Mouse (Mus musculus) macrophage (primary cell): ENCODE data around the gene Spata31d1a. TPM values are rescaled to one million over a fixed set of nuclear protein-coding genes. Genes with fewer than 3 reads are reported as not detected.

ENCODE experiments used
- H3K27ac ChIP-seq: fragments of 350-480 bp; formaldehyde crosslinking; 2 replicates; pipeline ENCODE4 v1.9.0; 2021
- H3K36me3 ChIP-seq: fragments of 350-480 bp; formaldehyde crosslinking; 2 replicates; pipeline ENCODE4 v1.9.0; 2021; ENCODE audit errors: inconsistent target
- H3K4me3 ChIP-seq: fragments of 350-480 bp; formaldehyde crosslinking; 2 replicates; pipeline ENCODE4 v1.9.0; 2021; ENCODE audit errors: inconsistent target
- H3K79me2 ChIP-seq: fragments of 350-480 bp; formaldehyde crosslinking; 2 replicates; pipeline ENCODE4 v1.9.0; 2021; ENCODE audit errors: inconsistent target
- WGBS: methylation state at CpG from one replicate; pipeline ENCODE4 v1.1.7; 2026; ENCODE audit warnings: inconsistent platforms; ENCODE audit not compliant: missing documents; 5-methylcytosine and 5-hydroxymethylcytosine counted together
- polyA plus RNA-seq: library from polyadenylated mRNA; stranded (reverse); fragments of 250-400 nt; gene quantifications from 3 replicates; pipeline ENCODE4 v1.2.4, GENCODE M21; 2018; ENCODE audit warnings: inconsistent platforms

Spata31d1a gene
- polyA plus RNA-seq, 1 experiment from 2014 or later: not detected

DNA sequence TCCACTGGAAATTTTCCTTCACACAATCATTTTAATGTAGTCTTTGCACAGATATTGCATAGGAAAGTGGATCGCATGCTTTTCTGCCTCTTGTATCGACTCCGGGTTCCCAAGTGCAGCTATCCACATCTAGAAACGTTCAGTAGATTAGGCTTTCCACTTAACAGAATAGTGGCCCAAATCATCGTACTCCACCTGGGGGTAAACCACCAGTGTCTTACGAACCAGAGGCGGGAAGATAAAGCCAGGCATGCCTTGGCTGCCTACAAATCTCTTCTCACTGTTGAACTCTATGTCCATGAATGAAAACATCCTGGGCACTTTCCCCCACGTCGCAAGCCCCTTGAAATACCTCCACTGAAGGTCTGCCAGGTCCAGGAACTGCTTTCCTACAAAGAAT is 20.8 kb downstream of the Spata31d1a start:
- WGBS: 94% methylated on average over 9 of the region's 9 CpGs
- no peak overlapping the region for H3K4me3 ChIP-seq
- H3K27ac ChIP-seq: no peak overlapping the region
- no peaks in the 10 kb centered on the region for H3K36me3 ChIP-seq
- H3K79me2 ChIP-seq: no peaks in the 10 kb centered on the region

DNA sequence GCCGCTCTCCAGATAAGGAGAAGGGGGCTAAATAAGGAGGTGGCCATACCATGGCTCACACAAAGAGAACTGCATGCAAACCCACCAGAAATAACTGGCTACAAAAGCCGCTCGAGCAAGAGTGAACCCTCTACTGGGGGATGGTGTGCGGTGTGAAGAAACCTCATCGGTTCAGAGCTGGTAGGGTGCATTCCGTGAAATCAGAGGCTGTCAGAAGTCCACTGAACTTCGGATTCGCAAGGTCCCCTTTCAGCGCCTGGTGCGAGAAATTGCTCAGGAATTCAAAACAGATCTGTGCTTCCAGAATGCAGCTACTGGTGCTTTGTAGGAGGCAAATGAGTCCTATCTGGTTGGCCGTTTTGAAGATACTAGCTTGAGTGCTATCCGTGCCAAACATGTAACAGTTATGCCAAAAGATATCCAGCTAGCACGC is 21.8 kb downstream of the Spata31d1a start:
- Histone ChIP-seq H3K27ac (no peak overlapping the region), H3K79me2 (no peaks in the 10 kb centered on the region), H3K4me3 (no peak overlapping the region), H3K36me3 (no peaks in the 10 kb centered on the region)
- 87% methylated on average over 13 of the region's 13 CpGs for WGBS

DNA sequence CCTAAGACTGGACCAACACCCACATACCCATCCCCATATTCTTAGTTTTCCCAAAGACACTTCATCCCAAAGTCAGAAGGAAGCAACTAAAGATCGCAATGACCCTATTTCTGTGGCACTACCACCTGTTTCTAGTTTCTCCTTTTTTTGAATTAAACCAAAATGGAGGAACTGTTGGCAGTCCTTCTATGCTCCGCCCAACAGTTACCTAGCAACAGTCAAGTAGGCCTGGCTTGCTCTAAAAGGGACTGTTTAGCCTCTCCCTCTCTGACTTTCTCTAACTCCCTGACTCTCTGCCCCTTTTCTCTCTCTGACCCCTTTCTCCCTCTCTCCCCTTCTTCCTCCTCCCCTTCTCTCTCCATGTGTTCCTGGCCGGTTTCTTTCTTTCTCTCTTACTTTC is 24.9 kb downstream of the Spata31d1a start:
- H3K79me2 ChIP-seq: no peaks in the 10 kb centered on the region

DNA sequence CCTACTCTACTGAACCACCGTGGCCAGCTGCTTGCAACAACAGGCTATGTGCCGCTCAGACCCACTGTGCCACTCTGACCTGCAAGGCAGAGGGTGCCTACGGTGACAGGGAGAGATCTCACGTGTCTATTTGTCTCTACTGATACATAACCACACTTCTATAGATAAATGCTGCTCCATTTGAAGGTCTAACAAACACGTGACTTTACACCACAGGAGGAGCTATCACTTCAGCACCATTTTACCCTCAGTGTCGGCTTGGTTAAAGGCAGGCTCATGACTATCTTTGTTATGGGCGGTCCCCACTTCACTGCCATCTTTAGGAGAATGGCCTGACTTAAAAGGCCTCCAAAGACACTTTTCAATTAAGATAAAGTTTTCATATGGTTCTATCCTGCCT is 27.5 kb downstream of the Spata31d1a start:
- Histone ChIP-seq H3K79me2 (no peaks in the 10 kb centered on the region), H3K27ac (no peak overlapping the region), H3K4me3 (no peak overlapping the region), H3K36me3 (no peaks in the 10 kb centered on the region)
- WGBS: 55% methylated on average over 7 of the region's 7 CpGs

More for the DNA sequence above, 24.9 kb downstream of the Spata31d1a start:
- Histone ChIP-seq H3K4me3 (no peak overlapping the region), H3K27ac (no peak overlapping the region), H3K36me3 (no peaks in the 10 kb centered on the region)
- WGBS: 76% methylated on average over 3 of the region's 3 CpGs

DNA sequence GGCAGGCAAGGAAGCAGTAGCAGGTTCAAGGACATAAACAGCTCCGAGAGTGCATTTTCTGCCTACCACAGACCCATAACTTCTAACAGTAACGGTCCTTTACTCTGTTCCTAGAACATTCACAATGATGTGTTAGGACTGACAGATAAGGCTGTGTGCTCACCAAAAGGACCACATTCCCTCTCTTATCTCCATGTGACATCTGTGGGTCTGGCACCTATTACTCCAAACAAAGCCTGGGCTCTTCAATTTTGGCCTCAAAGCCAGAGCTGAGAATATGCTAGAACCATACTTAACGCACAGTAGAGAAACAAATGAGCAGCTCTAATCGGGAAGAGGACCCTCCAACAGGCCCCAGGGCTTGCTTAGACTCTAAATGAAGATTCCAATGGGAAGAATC is 30.2 kb downstream of the Spata31d1a start:
- Histone ChIP-seq H3K27ac (no peak overlapping the region), H3K79me2 (no peaks in the 10 kb centered on the region), H3K36me3 (no peaks in the 10 kb centered on the region), H3K4me3 (no peak overlapping the region)
- WGBS: 58% methylated on average over 4 of the region's 4 CpGs

DNA sequence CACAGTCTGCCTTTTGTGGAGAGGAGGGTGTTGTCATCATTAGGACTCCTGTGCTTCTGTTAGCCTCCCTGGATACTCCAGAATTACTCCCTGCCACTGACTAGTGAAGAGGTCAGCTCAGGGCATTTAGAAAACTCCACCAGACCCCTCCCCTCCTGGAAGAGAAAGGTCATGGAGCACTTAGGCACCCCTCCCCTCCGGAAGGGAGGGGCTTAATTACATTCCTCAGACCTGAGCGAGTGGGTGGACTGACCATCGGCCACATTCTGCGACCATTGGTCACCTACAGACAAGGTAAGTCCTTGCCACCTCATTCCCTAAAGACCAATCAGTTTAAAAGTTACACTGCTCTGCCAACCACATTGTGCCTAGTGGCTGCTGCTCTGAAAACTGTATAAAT is 30.8 kb downstream of the Spata31d1a start:
- Histone ChIP-seq H3K79me2 (no peaks in the 10 kb centered on the region), H3K27ac (no peak overlapping the region), H3K4me3 (no peak overlapping the region), H3K36me3 (no peaks in the 10 kb centered on the region)
- WGBS: 70% methylated on average over 4 of the region's 4 CpGs

DNA sequence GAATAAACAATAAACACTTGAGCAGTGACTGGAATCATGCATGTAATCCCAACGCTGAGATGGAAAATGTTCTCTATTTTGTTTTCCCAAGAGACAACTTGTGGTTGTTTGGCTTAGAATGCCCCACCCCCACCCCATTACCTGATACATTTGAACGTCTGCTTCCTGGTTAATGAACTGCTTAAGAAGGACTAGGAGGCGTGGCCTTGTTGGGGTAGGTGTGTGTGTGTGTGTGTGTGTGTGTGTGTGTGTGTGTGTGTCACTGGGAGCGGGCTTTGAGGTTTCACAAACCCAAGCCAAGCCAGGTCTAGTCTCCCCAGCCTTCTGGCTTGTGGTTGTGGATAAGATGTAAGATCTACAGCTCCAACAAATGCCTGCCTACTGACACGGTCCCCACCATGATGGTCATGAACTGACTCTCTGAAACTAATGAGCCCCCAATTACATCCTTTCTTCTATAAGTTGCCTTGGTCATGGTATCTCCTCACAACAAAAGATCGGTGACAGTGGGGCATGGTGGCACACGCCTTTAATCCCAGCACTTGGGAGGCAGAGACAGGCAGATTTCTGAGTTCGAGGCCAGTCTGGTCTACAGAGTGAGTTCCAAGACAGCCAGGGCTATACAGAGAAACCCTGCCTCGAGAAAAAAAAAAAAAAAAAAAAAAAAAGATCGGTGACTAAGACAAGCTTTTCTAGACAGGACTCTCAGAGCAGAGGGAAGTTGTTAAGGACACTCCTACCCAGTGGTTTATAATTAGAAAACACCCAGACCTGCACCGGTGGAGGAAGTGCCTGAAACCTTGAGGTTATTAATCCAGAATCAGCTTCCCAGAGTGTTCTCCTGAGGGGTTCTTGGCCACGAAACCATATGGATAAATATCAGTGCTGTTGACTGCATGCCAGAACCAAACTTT is 33.6 kb downstream of the Spata31d1a start:
- H3K79me2 ChIP-seq: no peaks in the 10 kb centered on the region
- H3K36me3 ChIP-seq: no peaks in the 10 kb centered on the region
- no peak overlapping the region for H3K27ac ChIP-seq
- 48% methylated on average over 10 of the region's 12 CpGs for WGBS
- H3K4me3 ChIP-seq: no peak overlapping the region

DNA sequence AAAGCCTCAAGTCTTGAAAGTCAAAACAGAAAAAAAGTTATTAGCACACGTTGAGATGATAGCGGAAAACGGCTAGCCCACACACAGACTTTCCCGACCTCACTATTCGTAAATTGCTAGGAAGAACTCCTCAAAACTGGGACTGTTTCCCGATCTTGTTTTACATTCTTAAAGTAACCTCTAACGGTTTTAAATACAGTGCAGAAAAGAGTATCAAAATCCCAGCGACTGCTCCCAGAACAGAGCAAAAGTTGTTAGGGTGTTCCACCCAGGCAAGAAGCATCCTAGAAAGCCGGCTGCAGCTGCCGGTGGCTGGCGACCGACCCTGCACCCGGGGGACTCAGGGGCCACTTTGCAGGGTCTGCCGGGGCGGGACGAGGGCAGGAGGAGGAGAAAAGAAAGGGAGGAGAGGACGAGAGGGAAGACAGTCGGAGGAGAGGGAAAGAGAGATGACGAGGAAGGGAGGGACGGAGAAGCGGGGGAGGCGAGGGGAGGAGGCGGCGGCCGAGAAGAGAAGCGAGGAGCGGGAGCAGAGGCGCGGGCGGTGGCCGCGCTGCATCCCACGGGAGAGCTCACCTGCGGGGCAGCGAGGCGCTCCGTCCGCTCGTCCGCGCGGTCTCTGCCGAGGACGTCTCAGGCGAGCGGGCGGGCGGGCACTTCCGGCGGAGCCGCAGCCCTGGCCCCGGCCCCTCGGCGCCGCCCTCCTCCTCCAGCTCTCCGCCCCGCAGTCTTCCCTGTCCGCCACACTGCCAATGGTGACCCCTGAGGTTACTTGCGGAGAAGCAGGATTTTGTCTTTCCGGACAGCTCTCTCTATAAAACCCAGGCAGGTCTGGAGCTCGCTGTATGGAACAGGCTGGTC is 34.7 kb downstream of the Spata31d1a start, which contains the start of gene Golm1:
Gene Golm1, minus strand, starts transcription at position 661 of the 861 bp plus-strand sequence.
- H3K36me3 ChIP-seq: no peaks in the 10 kb centered on the region
- peak within 1 kb of the TSS; percentile 45 for H3K4me3 ChIP-seq
- H3K27ac ChIP-seq: no peak within 1 kb of the TSS
- under 1% methylated on average over 61 of the region's 61 CpGs for WGBS
- no peaks in the 10 kb centered on the region for H3K79me2 ChIP-seq

DNA sequence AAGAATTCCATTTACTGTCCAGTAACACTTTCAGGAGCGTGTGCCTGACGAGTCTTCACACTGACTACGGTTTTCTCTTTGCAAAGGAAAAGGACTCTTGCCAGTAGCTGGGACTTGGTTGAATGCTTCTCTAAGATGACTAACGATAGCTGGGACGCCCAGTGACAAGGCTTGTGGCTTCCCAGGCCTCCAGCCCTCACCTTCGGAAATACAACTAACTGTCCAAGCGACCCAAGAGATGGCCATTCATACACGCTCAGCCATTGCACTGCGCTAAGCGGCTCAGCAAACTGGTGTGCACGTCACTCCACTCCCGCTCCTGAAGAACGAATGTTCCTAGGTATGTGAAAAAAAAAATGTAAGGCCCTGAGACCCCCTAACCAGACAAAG is 35.4 kb downstream of the Spata31d1a start:
- Histone ChIP-seq H3K27ac (no peak overlapping the region), H3K36me3 (no peaks in the 10 kb centered on the region), H3K4me3 (peak overlapping the region; percentile 45), H3K79me2 (no peaks in the 10 kb centered on the region)
- WGBS: 10% methylated on average over 13 of the region's 13 CpGs

DNA sequence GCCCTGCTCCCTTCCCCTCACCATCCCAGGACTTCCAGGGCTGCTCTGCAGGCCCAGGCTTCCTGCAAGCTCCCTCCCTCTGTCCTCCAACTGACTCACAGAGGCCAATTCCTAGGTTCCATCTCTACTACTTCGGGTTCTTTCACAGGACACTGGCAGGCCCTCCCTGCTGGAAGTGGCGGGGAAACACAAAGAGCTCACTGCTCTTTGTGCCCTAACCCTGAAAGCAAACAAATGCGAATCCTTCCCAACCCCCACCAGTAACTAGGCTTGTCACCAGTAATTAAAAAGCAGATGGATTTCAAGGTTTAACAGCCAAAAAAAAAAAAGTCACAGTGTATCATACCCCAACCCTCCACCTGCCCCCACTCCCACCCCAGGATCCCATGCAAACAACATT is 35.9 kb downstream of the Spata31d1a start:
- 81% methylated on average over 3 of the region's 3 CpGs for WGBS
- Histone ChIP-seq H3K4me3 (no peak overlapping the region), H3K79me2 (no peaks in the 10 kb centered on the region), H3K27ac (no peak overlapping the region), H3K36me3 (no peaks in the 10 kb centered on the region)

DNA sequence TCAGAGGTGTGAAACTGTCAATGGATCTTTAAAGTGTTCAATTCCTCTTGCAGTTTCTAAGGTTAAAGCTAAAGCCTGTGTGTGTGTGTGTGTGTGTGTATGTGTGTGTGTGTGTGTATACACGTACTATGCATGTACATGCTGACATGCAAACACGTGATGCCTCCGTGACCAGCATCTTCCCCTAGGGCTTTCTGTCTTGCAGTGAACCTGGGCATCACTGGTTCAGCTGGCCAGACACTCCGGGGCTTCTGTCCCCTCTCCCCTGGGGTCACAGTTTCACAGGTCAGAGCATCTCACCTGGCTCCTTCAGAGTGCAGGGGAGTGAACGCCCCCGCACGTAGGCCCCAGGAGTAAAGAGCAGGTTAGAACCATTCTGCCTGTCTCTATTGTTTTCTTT is 36.5 kb downstream of the Spata31d1a start:
- WGBS: 94% methylated on average over 6 of the region's 7 CpGs
- Histone ChIP-seq H3K27ac (no peak overlapping the region), H3K4me3 (no peak overlapping the region)

DNA sequence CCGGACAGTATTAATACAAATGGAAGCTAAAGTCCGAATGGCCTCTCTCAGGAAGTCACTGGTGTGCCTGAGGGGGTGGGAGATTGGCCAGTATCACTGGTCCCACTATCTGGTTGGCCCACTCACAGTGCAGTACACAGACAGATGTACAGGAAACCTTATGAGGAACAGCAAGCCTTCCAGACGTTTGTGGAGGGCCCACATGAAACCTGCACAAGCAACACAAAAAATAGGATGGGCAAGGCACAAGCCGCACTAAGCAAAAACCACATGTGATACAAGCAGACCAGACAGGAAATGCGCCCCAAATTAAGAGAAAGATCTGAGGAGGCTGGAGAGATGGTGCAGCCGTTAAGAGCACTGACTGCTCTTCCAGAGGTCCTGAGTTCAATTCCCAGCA is 37.9 kb downstream of the Spata31d1a start:
- Histone ChIP-seq H3K27ac (no peak overlapping the region), H3K36me3 (no peaks in the 10 kb centered on the region), H3K4me3 (no peak overlapping the region), H3K79me2 (no peaks in the 10 kb centered on the region)
- WGBS: 42% methylated on average over 6 of the region's 6 CpGs

More for the DNA sequence above, 36.5 kb downstream of the Spata31d1a start:
- no peaks in the 10 kb centered on the region for H3K79me2 ChIP-seq
- H3K36me3 ChIP-seq: no peaks in the 10 kb centered on the region

DNA sequence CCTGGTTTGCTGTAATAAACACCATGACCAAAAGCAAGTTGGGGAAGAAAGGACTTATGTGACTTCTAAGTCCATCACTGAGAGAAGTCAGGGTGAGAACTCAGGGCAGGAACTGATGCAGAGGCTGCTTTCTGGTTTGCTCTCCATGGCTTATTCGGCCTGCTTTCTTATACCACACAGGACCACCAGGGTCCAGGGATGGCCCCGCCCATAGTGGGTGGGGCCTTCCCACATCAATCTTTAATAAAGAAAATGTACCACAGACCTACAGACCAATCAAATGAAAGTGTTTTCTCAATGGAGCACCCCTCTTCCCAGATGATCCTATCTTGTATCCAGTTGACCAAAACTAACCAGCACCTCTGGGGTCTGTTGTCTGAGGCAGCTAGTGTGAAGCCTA is 38.6 kb downstream of the Spata31d1a start:
- H3K27ac ChIP-seq: no peak overlapping the region
- H3K79me2 ChIP-seq: no peaks in the 10 kb centered on the region
- H3K4me3 ChIP-seq: no peak overlapping the region
- H3K36me3 ChIP-seq: no peaks in the 10 kb centered on the region
- 82% methylated on average over 2 of the region's 2 CpGs for WGBS

DNA sequence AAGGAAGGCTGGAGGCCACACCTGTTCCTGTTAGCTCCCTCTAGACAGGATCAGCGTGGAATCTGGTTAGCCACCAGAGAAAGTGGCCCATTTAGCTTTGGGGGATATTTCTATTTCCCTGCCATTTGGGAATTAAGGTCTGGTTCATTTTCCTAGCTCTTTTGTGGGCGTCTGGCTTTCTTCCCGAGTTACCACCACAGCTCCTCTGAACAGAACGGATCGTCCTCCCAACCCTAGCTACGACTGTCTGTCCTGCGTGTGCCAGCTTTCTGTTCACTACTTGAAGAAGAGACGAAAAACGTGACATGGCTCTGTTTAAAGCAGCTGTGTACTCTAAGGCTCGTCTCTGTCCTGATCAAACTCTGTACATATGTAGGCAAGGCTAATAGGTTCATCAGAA is 40.2 kb downstream of the Spata31d1a start:
- Histone ChIP-seq H3K79me2 (no peaks in the 10 kb centered on the region), H3K36me3 (no peaks in the 10 kb centered on the region), H3K4me3 (no peak overlapping the region), H3K27ac (no peak overlapping the region)
- WGBS: 98% methylated on average over 10 of the region's 10 CpGs
